Mouse (Mus musculus) heart, postnatal 10 days (tissue): ENCODE measurements around the gene Gm17364. TPM values are rescaled to one million over a fixed set of nuclear protein-coding genes. Genes with fewer than 3 reads are reported as not detected.

ENCODE experiments used
- total RNA-seq, 2 experiments: library from RNA; stranded (reverse); gene quantifications; 2 replicates each; pipeline ENCODE4 v1.2.3; 2021

Gene Gm17364
- total RNA-seq, 2 experiments from 2014 or later = not detected

Other genes with a start within 250 kb of the Gm17364 start
- gene Mak, start 194.3 kb downstream of the Gm17364 start, total RNA-seq = not detected
- gene Gcm2, start 162.9 kb downstream of the Gm17364 start, total RNA-seq = not detected
- not detected for gene Sycp2l, start 159.7 kb downstream of the Gm17364 start, total RNA-seq
- gene Elovl2, start 53.6 kb downstream of the Gm17364 start, total RNA-seq = under 1 TPM; 0.31 to 0.50 TPM
- gene Smim13, start 24.1 kb downstream of the Gm17364 start, total RNA-seq = 10 to 100 TPM; 19.8 to 21.9 TPM
- 10 to 100 TPM; 38.5 to 40.9 TPM for gene Nedd9, start 213.4 kb upstream of the Gm17364 start, total RNA-seq